Mouse (Mus musculus) lung, adult 18-20 months (tissue): ENCODE data around the gene Ascc3.
A peak's percentile ranks its signal among the peaks of the same experiment; 100 is the strongest.

Experiments
- DNase-seq, 2 experiments: peaks; one replicate each; pipeline ENCODE4 v3.0.0; 2022; ENCODE audit warnings: mixed read lengths in 2 of 2

Ascc3 gene

GRCm38 (mm10) chr10:50763457-50764310 lies 171.2 kb downstream of the Ascc3 start:
- DNase-seq, result no peak

- DNase-seq, result no peak
Measured at GRCm38 (mm10) chr10:50772811-50773210, 180.3 kb downstream of the Ascc3 start.

GRCm38 (mm10) chr10:50773846-50774245 lies 181.4 kb downstream of the Ascc3 start:
- no peak for DNase-seq

GRCm38 (mm10) chr10:50792840-50793239 lies 200.4 kb downstream of the Ascc3 start:
- DNase-seq, result no peak

GRCm38 (mm10) chr10:50801594-50801993 lies 209.1 kb downstream of the Ascc3 start:
- DNase-seq, result no peak

GRCm38 (mm10) chr10:50802380-50802779 lies 209.9 kb downstream of the Ascc3 start:
- no peak for DNase-seq

- no peak for DNase-seq
Measured at GRCm38 (mm10) chr10:50806166-50806565, 213.7 kb downstream of the Ascc3 start.

- DNase-seq, result no peak
Measured at GRCm38 (mm10) chr10:50822363-50822762, 229.9 kb downstream of the Ascc3 start.

GRCm38 (mm10) chr10:50826829-50827228 lies 234.4 kb downstream of the Ascc3 start:
- DNase-seq, result no peak

GRCm38 (mm10) chr10:50834533-50834932 lies 242.1 kb downstream of the Ascc3 start:
- DNase-seq, result no peak

- DNase-seq, result no peak
Measured at GRCm38 (mm10) chr10:50843363-50843762, 250.9 kb downstream of the Ascc3 start.

- DNase-seq, result no peak
Measured at GRCm38 (mm10) chr10:50868202-50868601, 275.7 kb downstream of the Ascc3 start.

- no peak for DNase-seq
Measured at GRCm38 (mm10) chr10:50876952-50877351, 284.5 kb downstream of the Ascc3 start.

GRCm38 (mm10) chr10:50881476-50882069 lies 289.1 kb downstream of the Ascc3 start:
- DNase-seq, result no peak

- no peak for DNase-seq
Measured at GRCm38 (mm10) chr10:50882366-50882765, 289.9 kb downstream of the Ascc3 start.

- DNase-seq, result no peak
Measured at GRCm38 (mm10) chr10:50886305-50886704, 293.8 kb downstream of the Ascc3 start.

GRCm38 (mm10) chr10:50890621-50891020 lies 298.2 kb downstream of the Ascc3 start:
- no peak for DNase-seq

- no peak for DNase-seq
Measured at GRCm38 (mm10) chr10:50891876-50892711, 299.6 kb downstream of the Ascc3 start.

GRCm38 (mm10) chr10:50892751-50893320 lies 300.4 kb downstream of the Ascc3 start:
- DNase-seq, result no peak

GRCm38 (mm10) chr10:50893546-50893945 lies 301.1 kb downstream of the Ascc3 start:
- no peak for DNase-seq

GRCm38 (mm10) chr10:50894170-50894991 lies 301.9 kb downstream of the Ascc3 start, which contains the start of gene Sim1:
TSS of gene Sim1 (plus strand) at chr10:50894754.
- peak; percentile 45 to 52 for DNase-seq
